Mouse (Mus musculus) neural tube, embryonic 15.5 days (tissue): ENCODE results near the gene Polr3g. TPM values are rescaled to one million over a fixed set of nuclear protein-coding genes. Genes with fewer than 3 reads are reported as not detected.
"Not testable (repeated sequence)": the region's sequence is repeated elsewhere in the genome, so short reads cannot be mapped to it uniquely, and the experiment has no call there.

Experiments used
- ATAC-seq: fragments of 200-750 bp; cut with Nextera tagmentation; 2 replicates; pipeline ENCODE4 v1.8.0; 2017; ENCODE audit warnings: mild to moderate bottlenecking, moderate TSS enrichment, moderate library complexity; ENCODE audit not compliant: low FRiP score
- H3K27ac ChIP-seq: fragments of 300-500 bp; sonication (generic); replicated peaks from 2 replicates; pipeline ENCODE4 v1.5.1; 2015; ENCODE audit warnings: mild to moderate bottlenecking, inconsistent platforms
- H3K27me3 ChIP-seq: fragments of 300-500 bp; sonication (generic); replicated peaks from 2 replicates; pipeline ENCODE4 v1.6.1; 2015; ENCODE audit warnings: inconsistent platforms
- H3K36me3 ChIP-seq: fragments of 300-500 bp; sonication (generic); 2 replicates; pipeline ENCODE4 v1.6.1; 2015; ENCODE audit warnings: inconsistent platforms
- H3K4me1 ChIP-seq: fragments of 300-500 bp; sonication (generic); 2 replicates; pipeline ENCODE4 v1.6.1; 2015; ENCODE audit warnings: inconsistent platforms
- H3K4me2 ChIP-seq: fragments of 300-500 bp; sonication (generic); 2 replicates; pipeline ENCODE4 v1.6.1; 2015; ENCODE audit warnings: inconsistent platforms, mild to moderate bottlenecking, moderate library complexity
- H3K4me3 ChIP-seq: fragments of 300-500 bp; sonication (generic); replicated peaks from 2 replicates; pipeline ENCODE4 v1.5.1; 2015; ENCODE audit warnings: mild to moderate bottlenecking, inconsistent platforms
- H3K9ac ChIP-seq: fragments of 300-500 bp; sonication (generic); replicated peaks from 2 replicates; pipeline ENCODE4 v1.6.1; 2015; ENCODE audit warnings: mild to moderate bottlenecking, inconsistent platforms
- H3K9me3 ChIP-seq: fragments of 300-500 bp; sonication (generic); replicated peaks from 2 replicates; pipeline ENCODE4 v1.6.1; 2016; ENCODE audit warnings: inconsistent platforms
- WGBS: fragments of 180-500 bp; shearing (Covaris S2); methylation state at CpG from one replicate; pipeline ENCODE4 v1.1.7; 2015; ENCODE audit warnings: mixed read lengths; 5-methylcytosine and 5-hydroxymethylcytosine counted together
- polyA plus RNA-seq: library from polyadenylated mRNA; unstranded; fragments of >200 nt; fragmentation: Nextera tagmentation; extraction: Ambion mirVana; gene quantifications from 2 replicates; pipeline ENCODE4 v1.2.1, GENCODE M21; 2015

The Polr3g gene
- polyA plus RNA-seq, result 8.2 and 8.9 TPM in 2 replicates

GRCm38 (mm10) chr13:81710775-81711545 lies at the start of gene Polr3g, which contains the start of gene Mblac2:
Gene Polr3g (minus strand): TSS chr13:81711013.
Gene Mblac2 (plus strand): TSS chr13:81711341.
- Histone ChIP-seq H3K4me3 (peak within 1 kb of the TSS; percentile 96), H3K9ac (peak within 1 kb of the TSS; percentile 85), H3K27me3 (no peaks in the 10 kb centered on the region), H3K9me3 (no peaks in the 10 kb centered on the region), H3K27ac (peak within 1 kb of the TSS; percentile 95), H3K4me2 (peak within 1 kb of the TSS; percentile 89), H3K4me1 (peaks cover 25% of the 10 kb centered on the region), H3K36me3 (no peaks in the 10 kb centered on the region)
- under 1% methylated on average over 54 of the region's 61 CpGs for WGBS
- ATAC-seq, result peak; percentile 96

- Histone ChIP-seq H3K27ac (no peak overlapping the region), H3K27me3 (no peaks in the 10 kb centered on the region), H3K4me2 (no peak overlapping the region), H3K9ac (no peak overlapping the region), H3K4me3 (no peak overlapping the region), H3K4me1 (0 out of 2 replicates have a peak, but pooled peaks cover 2% of the 10 kb centered on the region), H3K36me3 (no peaks in the 10 kb centered on the region), H3K9me3 (no peaks in the 10 kb centered on the region)
- WGBS, result 38% methylated on average over 3 of the region's 3 CpGs
- no peak for ATAC-seq
These were observed 49.6 kb upstream of the Polr3g start for GRCm38 (mm10) chr13:81760379-81760778.

GRCm38 (mm10) chr13:81757058-81757660 lies 46.3 kb upstream of the Polr3g start:
- H3K27ac ChIP-seq, result no peak overlapping the region
- no peak for ATAC-seq
- no peak overlapping the region for H3K4me3 ChIP-seq
- 0 out of 2 replicates have a peak, but pooled peaks cover 2% of the 10 kb centered on the region for H3K4me1 ChIP-seq
- no peaks in the 10 kb centered on the region for H3K36me3 ChIP-seq
- no peaks in the 10 kb centered on the region for H3K9me3 ChIP-seq
- H3K9ac ChIP-seq, result no peak overlapping the region
- WGBS, result 86% methylated on average over 5 of the region's 5 CpGs
- H3K27me3 ChIP-seq, result no peaks in the 10 kb centered on the region
- no peak overlapping the region for H3K4me2 ChIP-seq

DNA sequence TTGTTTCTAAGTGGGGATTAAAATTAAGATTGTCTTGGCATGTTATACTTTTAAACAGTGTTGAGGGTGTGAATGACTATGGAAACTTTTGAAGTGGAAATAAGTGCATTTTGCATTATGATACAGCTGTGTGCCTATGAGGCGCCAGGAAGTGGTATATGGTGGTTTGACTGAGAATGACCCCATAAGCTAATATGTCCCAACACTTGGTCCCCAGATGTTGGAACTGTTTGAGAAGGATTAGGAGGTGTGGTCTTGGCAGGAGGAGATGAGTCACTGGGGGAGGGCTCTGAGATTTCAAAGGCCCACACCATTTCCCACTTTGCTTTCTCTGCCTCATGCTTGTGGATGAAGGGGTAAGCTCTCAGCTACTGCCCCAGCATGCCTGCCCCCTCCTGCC lies 44.5 kb upstream of the Polr3g start:
- H3K9me3 ChIP-seq, result no peaks in the 10 kb centered on the region

DNA sequence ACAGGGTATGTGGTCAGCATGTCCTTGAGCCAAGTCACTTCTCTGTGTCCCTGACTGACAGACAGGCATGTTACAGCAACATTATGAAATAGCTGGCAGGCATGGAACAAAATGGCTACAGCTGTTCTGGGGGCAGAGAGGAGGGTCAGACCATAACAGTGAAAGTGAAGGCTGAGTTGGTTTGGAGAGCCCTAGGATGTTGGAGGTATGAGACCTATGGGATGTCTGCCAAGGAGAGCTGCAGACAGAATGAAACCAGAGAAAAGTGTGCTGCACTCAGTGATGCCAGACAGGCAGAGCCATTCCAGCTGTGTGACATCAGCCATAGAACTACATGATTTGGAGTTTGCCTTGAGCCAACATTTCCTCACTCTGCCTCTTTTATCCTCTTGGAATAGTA lies 44.1 kb upstream of the Polr3g start:
- H3K27me3 ChIP-seq, result no peaks in the 10 kb centered on the region
- no peaks in the 10 kb centered on the region for H3K4me1 ChIP-seq
- H3K36me3 ChIP-seq, result no peaks in the 10 kb centered on the region
- no peak overlapping the region for H3K9ac ChIP-seq
- no peak overlapping the region for H3K4me3 ChIP-seq
- ATAC-seq, result no peak
- H3K9me3 ChIP-seq, result no peaks in the 10 kb centered on the region
- H3K4me2 ChIP-seq, result no peak overlapping the region
- H3K27ac ChIP-seq, result no peak overlapping the region

More for the DNA sequence above, 44.5 kb upstream of the Polr3g start:
- Histone ChIP-seq H3K27ac (no peak overlapping the region), H3K4me1 (no peaks in the 10 kb centered on the region), H3K4me2 (no peak overlapping the region), H3K36me3 (no peaks in the 10 kb centered on the region), H3K27me3 (no peaks in the 10 kb centered on the region), H3K9ac (no peak overlapping the region), H3K4me3 (no peak overlapping the region)
- no peak for ATAC-seq
- WGBS, result 94% methylated on average over 1 of the region's 1 CpGs

DNA sequence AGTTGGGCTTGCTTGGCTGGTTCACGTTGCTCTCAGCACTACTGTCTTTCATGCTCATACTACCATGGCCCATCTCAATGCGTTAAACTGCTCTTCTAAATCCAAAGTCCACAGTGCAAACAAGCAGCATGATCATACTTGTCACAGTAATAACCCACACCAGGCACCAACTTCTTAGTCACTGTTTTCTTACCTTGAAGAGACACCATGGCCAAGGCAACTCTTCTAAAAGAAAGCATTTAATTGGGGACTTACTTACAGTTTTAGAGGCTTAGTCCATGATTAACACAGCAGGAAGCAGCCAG lies 33.2 kb upstream of the Polr3g start:
- no peaks in the 10 kb centered on the region for H3K36me3 ChIP-seq
- H3K9ac ChIP-seq, result no peak overlapping the region
- no peak overlapping the region for H3K27ac ChIP-seq
- ATAC-seq, result no peak
- H3K4me3 ChIP-seq, result no peak overlapping the region
- WGBS, result 47% methylated on average over 2 of the region's 2 CpGs
- no peaks in the 10 kb centered on the region for H3K4me1 ChIP-seq
- H3K9me3 ChIP-seq, result no peaks in the 10 kb centered on the region
- no peak overlapping the region for H3K4me2 ChIP-seq
- H3K27me3 ChIP-seq, result no peaks in the 10 kb centered on the region

DNA sequence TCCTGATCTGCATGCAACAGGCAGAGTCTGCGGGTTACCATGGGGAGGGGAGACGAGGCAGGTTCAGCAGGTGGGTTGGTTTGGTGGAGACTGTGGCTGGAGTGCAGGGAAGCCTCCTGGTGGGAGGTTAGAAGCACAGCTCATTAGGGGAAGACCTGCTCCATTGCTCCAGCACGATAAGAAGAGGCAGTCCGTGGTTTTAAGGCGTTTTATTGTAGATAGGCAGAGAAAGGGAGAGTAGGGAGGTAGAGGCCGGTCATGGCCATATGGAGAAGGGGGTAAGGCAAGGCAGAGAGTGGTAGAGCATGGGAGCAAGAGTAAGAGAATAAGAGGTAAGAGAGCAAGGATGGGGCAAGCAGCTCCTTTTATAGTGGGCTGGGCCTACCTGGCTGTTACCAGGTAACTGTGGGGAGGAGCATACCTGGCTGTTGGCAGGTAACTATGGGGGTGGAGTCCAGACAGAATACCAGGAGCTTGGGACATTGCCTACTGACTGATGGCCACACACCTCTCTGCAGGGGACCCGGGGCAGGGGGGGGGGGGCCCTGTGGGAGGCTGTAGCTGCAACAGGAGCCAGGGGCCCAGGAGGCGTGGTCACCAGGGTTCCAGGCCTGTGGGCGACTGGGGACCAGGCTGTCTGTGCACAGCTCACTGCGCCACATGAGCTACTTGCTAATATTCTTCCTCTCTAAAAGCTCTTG lies 32.7 kb upstream of the Polr3g start:
- no peaks in the 10 kb centered on the region for H3K36me3 ChIP-seq
- no peak for ATAC-seq
- no peaks in the 10 kb centered on the region for H3K27me3 ChIP-seq
- H3K9me3 ChIP-seq, result no peaks in the 10 kb centered on the region
- no peak overlapping the region for H3K4me3 ChIP-seq
- H3K4me2 ChIP-seq, result no peak overlapping the region
- H3K9ac ChIP-seq, result no peak overlapping the region
- H3K27ac ChIP-seq, result no peak overlapping the region
- 52% methylated on average over 10 of the region's 10 CpGs for WGBS
- no peaks in the 10 kb centered on the region for H3K4me1 ChIP-seq

DNA sequence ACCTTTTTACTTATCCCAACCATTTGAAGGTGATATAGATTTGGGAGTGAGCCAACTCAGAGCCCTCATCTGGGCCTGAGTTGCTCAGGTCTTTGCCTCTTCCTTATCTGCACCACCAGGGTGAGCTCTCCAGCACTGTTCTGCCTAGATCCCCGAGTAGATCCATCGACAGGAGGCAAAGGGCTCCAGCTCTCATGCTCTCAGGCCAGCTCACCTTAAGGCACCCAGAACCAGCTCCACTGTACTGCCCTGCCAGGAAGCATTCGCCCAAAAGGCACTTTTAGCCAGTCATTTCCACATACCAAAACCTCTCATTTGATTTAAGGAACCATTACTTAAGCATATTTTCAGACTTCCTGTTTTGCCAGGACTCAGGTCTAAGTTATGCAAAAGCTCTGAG lies 30.1 kb upstream of the Polr3g start:
- no peaks in the 10 kb centered on the region for H3K27me3 ChIP-seq
- ATAC-seq, result no peak
- no peak overlapping the region for H3K9ac ChIP-seq
- H3K27ac ChIP-seq, result no peak overlapping the region
- no peak overlapping the region for H3K4me2 ChIP-seq
- no peaks in the 10 kb centered on the region for H3K4me1 ChIP-seq
- no peaks in the 10 kb centered on the region for H3K36me3 ChIP-seq
- H3K9me3 ChIP-seq, result no peaks in the 10 kb centered on the region
- 57% methylated on average over 3 of the region's 3 CpGs for WGBS
- H3K4me3 ChIP-seq, result no peak overlapping the region

GRCm38 (mm10) chr13:81736606-81737005 lies 25.8 kb upstream of the Polr3g start:
- WGBS, result 95% methylated on average over 5 of the region's 5 CpGs
- no peak for ATAC-seq

GRCm38 (mm10) chr13:81730362-81730761 lies 19.5 kb upstream of the Polr3g start:
- Histone ChIP-seq H3K36me3 (no peaks in the 10 kb centered on the region), H3K9me3 (no peaks in the 10 kb centered on the region), H3K4me3 (no peak overlapping the region), H3K4me1 (no peaks in the 10 kb centered on the region), H3K9ac (no peak overlapping the region), H3K27ac (no peak overlapping the region), H3K27me3 (no peaks in the 10 kb centered on the region), H3K4me2 (no peak overlapping the region)
- 98% methylated on average over 1 of the region's 1 CpGs for WGBS
- no peak for ATAC-seq

More at GRCm38 (mm10) chr13:81736606-81737005, 25.8 kb upstream of the Polr3g start:
- Histone ChIP-seq H3K4me1 (no peaks in the 10 kb centered on the region), H3K9me3 (no peaks in the 10 kb centered on the region), H3K9ac (no peak overlapping the region), H3K27ac (no peak overlapping the region), H3K4me2 (no peak overlapping the region), H3K27me3 (no peaks in the 10 kb centered on the region), H3K36me3 (no peaks in the 10 kb centered on the region), H3K4me3 (no peak overlapping the region)

- Histone ChIP-seq H3K9ac (no peak overlapping the region), H3K4me3 (no peak overlapping the region), H3K27ac (no peak overlapping the region), H3K4me1 (no peaks in the 10 kb centered on the region), H3K9me3 (no peaks in the 10 kb centered on the region), H3K4me2 (no peak overlapping the region), H3K27me3 (no peaks in the 10 kb centered on the region), H3K36me3 (no peaks in the 10 kb centered on the region)
- ATAC-seq, result no peak
- WGBS, result 70% methylated on average over 4 of the region's 4 CpGs
These were observed 18.3 kb upstream of the Polr3g start for GRCm38 (mm10) chr13:81729102-81729501.

DNA sequence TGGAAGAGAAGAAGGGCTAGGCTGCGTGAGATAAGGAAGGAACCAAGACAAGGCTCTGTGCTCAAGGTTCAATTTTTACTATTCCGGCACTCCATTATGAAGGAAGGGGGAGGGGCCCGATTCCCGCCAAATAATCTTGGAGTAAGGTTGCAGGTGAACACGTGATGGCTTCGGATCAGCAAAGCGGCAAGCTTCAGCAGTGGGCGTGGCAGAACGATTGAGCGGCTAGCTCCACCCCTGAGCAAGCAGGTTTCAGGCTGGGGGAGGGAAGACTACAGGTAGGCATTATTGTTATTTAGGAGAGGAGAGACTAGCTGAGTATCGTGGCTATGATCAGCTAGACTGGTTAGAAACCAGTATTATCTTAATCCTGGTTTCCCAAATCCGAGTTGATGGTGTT lies 17.3 kb upstream of the Polr3g start:
- not testable (repeated sequence) for H3K36me3 ChIP-seq, H3K9me3 ChIP-seq, H3K4me2 ChIP-seq, H3K9ac ChIP-seq, ATAC-seq, H3K4me1 ChIP-seq, H3K27ac ChIP-seq, H3K4me3 ChIP-seq, H3K27me3 ChIP-seq
- WGBS, result 62% methylated on average over 12 of the region's 12 CpGs
